Mouse (Mus musculus): ENCODE data around the gene Tob1. TPM values are rescaled to one million over a fixed set of nuclear protein-coding genes. Genes with fewer than 3 reads are reported as not detected.

The Tob1 gene
- total RNA-seq, 2 experiments from 2014 or later: 85.6 to 102 TPM

- no peak for DNase-seq
These were observed 12.7 kb upstream of the Tob1 start for GRCm38 (mm10) chr11:94198405-94199146.

- no peak for DNase-seq
These were observed 11.5 kb upstream of the Tob1 start for GRCm38 (mm10) chr11:94199771-94200170.

GRCm38 (mm10) chr11:94200422-94200821 is 10.8 kb upstream of the Tob1 start:
- DNase-seq: no peak

GRCm38 (mm10) chr11:94202106-94202505 is 9.1 kb upstream of the Tob1 start:
- no peak for DNase-seq

GRCm38 (mm10) chr11:94203066-94203465 is 8.2 kb upstream of the Tob1 start:
- DNase-seq: no peak

GRCm38 (mm10) chr11:94206398-94207114 is 4.7 kb upstream of the Tob1 start:
- DNase-seq: no peak

- no peak for DNase-seq
These were observed 2.2 kb upstream of the Tob1 start for GRCm38 (mm10) chr11:94208811-94209675.

- DNase-seq: no peak
These were observed 1.5 kb upstream of the Tob1 start for GRCm38 (mm10) chr11:94209695-94210131.

GRCm38 (mm10) chr11:94210191-94211086 is 815 bp upstream of the Tob1 start:
- DNase-seq: peak; percentile 71

- DNase-seq: peak; percentile 87
These were observed 616 bp downstream of the Tob1 start for GRCm38 (mm10) chr11:94211651-94212488.

GRCm38 (mm10) chr11:94212489-94212836 is 1.2 kb downstream of the Tob1 start:
- no peak for DNase-seq

GRCm38 (mm10) chr11:94212997-94213396 is 1.7 kb downstream of the Tob1 start:
- no peak for DNase-seq

GRCm38 (mm10) chr11:94213735-94214594 is 2.7 kb downstream of the Tob1 start:
- DNase-seq: no peak

GRCm38 (mm10) chr11:94215581-94215980 is 4.3 kb downstream of the Tob1 start:
- DNase-seq: no peak

- DNase-seq: no peak
These were observed 5.0 kb downstream of the Tob1 start for GRCm38 (mm10) chr11:94216247-94216646.

GRCm38 (mm10) chr11:94221257-94221656 is 10.0 kb downstream of the Tob1 start:
- DNase-seq: no peak

- no peak for DNase-seq
These were observed 12.3 kb downstream of the Tob1 start for GRCm38 (mm10) chr11:94223531-94223930.

- DNase-seq: no peak
These were observed 14.7 kb downstream of the Tob1 start for GRCm38 (mm10) chr11:94225985-94226384.

- DNase-seq: no peak
These were observed 17.2 kb downstream of the Tob1 start for GRCm38 (mm10) chr11:94228416-94228815.
